Mouse (Mus musculus) forebrain, embryonic 15.5 days (tissue): Measurements from ENCODE around the gene Cox14. TPM values are rescaled to one million over a fixed set of nuclear protein-coding genes. Genes with fewer than 3 reads are reported as not detected.

ENCODE experiments used
- polyA plus RNA-seq: library from polyadenylated mRNA; unstranded; fragments of >200 nt; fragmentation: Nextera tagmentation; extraction: Ambion mirVana; gene quantifications from 2 replicates; pipeline ENCODE4 v1.2.1, GENCODE M21; 2015

The Cox14 gene
- polyA plus RNA-seq, 1 experiment from 2014 or later = 175 TPM

Other genes with a start within 250 kb of the Cox14 start
- 17.0 and 18.9 TPM in 2 replicates for gene Faim2, start 197.5 kb upstream of the Cox14 start, polyA plus RNA-seq
- not detected in 2 replicates for gene Aqp2, start 146.6 kb upstream of the Cox14 start, polyA plus RNA-seq
- gene Aqp5, start 134.8 kb upstream of the Cox14 start, polyA plus RNA-seq = 0.38 TPM in 1 of 2 replicates, not detected in the other
- not detected in 2 replicates for gene Aqp6, start 124.2 kb upstream of the Cox14 start, polyA plus RNA-seq
- gene Racgap1, start 74.0 kb upstream of the Cox14 start, polyA plus RNA-seq = 113 and 118 TPM in 2 replicates
- gene Asic1, start 55.2 kb upstream of the Cox14 start, polyA plus RNA-seq = 26.0 and 30.4 TPM in 2 replicates
- gene Smarcd1, start 23.5 kb upstream of the Cox14 start, polyA plus RNA-seq = 121 and 124 TPM in 2 replicates
- gene Gm17349, start 20.1 kb upstream of the Cox14 start, polyA plus RNA-seq = not detected in 2 replicates
- gene Gpd1, start 8.1 kb upstream of the Cox14 start, polyA plus RNA-seq = 1.9 and 2.6 TPM in 2 replicates
- gene Cers5, start 47.3 kb downstream of the Cox14 start, polyA plus RNA-seq = 69.4 and 69.7 TPM in 2 replicates
- 37.9 and 38.4 TPM in 2 replicates for gene Lima1, start 149.8 kb downstream of the Cox14 start, polyA plus RNA-seq
- not detected in 2 replicates for gene Fam186a, start 241.4 kb downstream of the Cox14 start, polyA plus RNA-seq
- 23.9 and 27.4 TPM in 2 replicates for gene Larp4, start 244.4 kb downstream of the Cox14 start, polyA plus RNA-seq